Comparison of ENCODE assay signal across 8 mouse cellular contexts in the genomic region with DNA sequence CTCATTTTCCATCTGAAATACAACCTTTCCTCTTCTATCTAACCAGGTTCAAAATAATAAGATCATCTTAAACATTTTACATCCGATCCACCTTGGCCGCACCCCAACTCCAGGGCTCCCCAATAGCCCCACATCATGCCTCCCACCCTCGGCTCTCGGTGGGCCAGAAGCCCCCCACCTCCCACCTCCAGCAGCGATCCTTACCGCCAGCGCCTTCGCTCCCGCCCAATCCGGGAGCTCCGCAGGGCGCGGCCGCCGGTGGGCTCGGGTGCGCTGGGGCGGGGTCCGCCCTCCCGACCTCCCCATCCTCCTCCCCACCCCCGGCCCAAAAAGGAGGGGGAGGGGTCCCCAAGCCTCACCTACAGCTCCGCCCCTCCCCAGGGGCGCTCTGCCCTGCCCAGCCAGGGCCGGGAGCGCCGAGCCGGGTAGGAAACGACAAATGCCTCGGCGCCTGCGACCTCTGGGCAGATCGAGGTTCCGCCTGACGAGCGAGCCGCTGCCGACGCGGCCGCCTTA. TPM values are rescaled to one million over a fixed set of nuclear protein-coding genes. Genes with fewer than 3 reads are reported as not detected.
DNase-seq lines count a peak whose midpoint lies in the region; ATAC-seq and TF ChIP-seq lines count a peak whose summit lies in the region.

No protein-coding gene starts in this region.

- no peaks in the 10 kb centered on the region for H3K36me3 ChIP-seq in testis, adult 2 months (ENCODE audit: control insufficient read depth, insufficient read depth, low read length)
- H3K36me3 ChIP-seq in hindbrain, embryonic 11.5 days (ENCODE audit: control insufficient read depth, insufficient read depth, low read length), result no peaks in the 10 kb centered on the region
- H3K36me3 ChIP-seq in midbrain, embryonic 11.5 days (ENCODE audit: control insufficient read depth, insufficient read depth, low read length), result no peaks in the 10 kb centered on the region

- intact Hi-C loops in heart, postnatal 25 days (cut with DNase I), result loop anchor here (2.0 to 5.0 kb wide), 2 partner anchors 55 kb away; a partner anchor contains a TSS

- H3K4me3 ChIP-seq in testis, adult 2 months (ENCODE audit: control insufficient read depth, low read depth, low read length), result peak overlapping the region; percentile 97
- H3K4me3 ChIP-seq in hindbrain, embryonic 11.5 days (ENCODE audit: low read depth, low read length), result peak overlapping the region; percentile 93
- peak overlapping the region; percentile 90 for H3K4me3 ChIP-seq in midbrain, embryonic 11.5 days (ENCODE audit: low read depth, low read length)

- peak overlapping the region; percentile 76 for H3K4me2 ChIP-seq in hindbrain, embryonic 11.5 days (replicated peaks; ENCODE audit: low read depth, low read length)
- peak overlapping the region; percentile 71 for H3K4me2 ChIP-seq in midbrain, embryonic 11.5 days

- H3K27ac ChIP-seq in testis, adult 2 months (ENCODE audit: control insufficient read depth, insufficient read depth, low read depth, low read length), result peak overlapping the region; percentile 73
- peak overlapping the region; percentile 93 for H3K27ac ChIP-seq in hindbrain, embryonic 11.5 days (ENCODE audit: low read depth, low read length)
- H3K27ac ChIP-seq in midbrain, embryonic 11.5 days (ENCODE audit: low read depth, low read length), result peak overlapping the region; percentile 78

- DNase-seq in heart, adult 9 months (ENCODE audit: low spot score in 2 of 2), result peak; percentile 7 to 15
- DNase-seq in heart, postnatal 25 days (ENCODE audit: low spot score), result no peak
- DNase-seq in testis, postnatal 10 days (ENCODE audit: low spot score), result no peak
- no peak for DNase-seq in hindbrain, embryonic 11.5 days (ENCODE audit: low spot score)
- DNase-seq in midbrain, embryonic 11.5 days (ENCODE audit: low spot score, missing footprints), result peak; percentile 94
- no peak for DNase-seq in cerebellum, postnatal 10 days
- DNase-seq in lung, adult 18-20 months, result no peak

- TF ChIP-seq CTCF in testis, adult 2 months (IDR thresholded peaks at IDR 0.05; ENCODE audit: control insufficient read depth, insufficient read depth, insufficient replicate concordance, low read depth, low read length), result no peak

- H3K9ac ChIP-seq in hindbrain, embryonic 11.5 days (ENCODE audit: low read depth, low read length), result peak overlapping the region; percentile 88
- peak overlapping the region; percentile 87 for H3K9ac ChIP-seq in midbrain, embryonic 11.5 days (ENCODE audit: low read length)

- no peak for TF ChIP-seq POLR2A in testis, adult 2 months (IDR thresholded peaks at IDR 0.05; ENCODE audit: control insufficient read depth, low read depth, low read length)

- no peaks in the 10 kb centered on the region for H3K9me3 ChIP-seq in hindbrain, embryonic 11.5 days (ENCODE audit: control insufficient read depth, low read length)
- H3K9me3 ChIP-seq in midbrain, embryonic 11.5 days (ENCODE audit: control insufficient read depth, low read length), result no peaks in the 10 kb centered on the region

- WGBS in hindbrain, embryonic 11.5 days, result 0% methylated on average over 37 of the region's 40 CpGs
- 2% methylated on average over 37 of the region's 40 CpGs for WGBS in midbrain, embryonic 11.5 days

- H3K4me1 ChIP-seq in testis, adult 2 months (ENCODE audit: control insufficient read depth, insufficient read depth, low read length), result peaks cover 4% of the 10 kb centered on the region; the same call in 1 of the 2 replicates
- H3K4me1 ChIP-seq in hindbrain, embryonic 11.5 days (replicated peaks; ENCODE audit: control insufficient read depth, insufficient read depth, low read length), result 0 out of 2 replicates have a peak, but pooled peaks cover 5% of the 10 kb centered on the region
- H3K4me1 ChIP-seq in midbrain, embryonic 11.5 days (ENCODE audit: control insufficient read depth, insufficient read depth, low read length), result peaks cover 14% of the 10 kb centered on the region

- no peaks in the 10 kb centered on the region for H3K27me3 ChIP-seq in testis, adult 2 months (ENCODE audit: control insufficient read depth, insufficient read depth, low read length)
- no peaks in the 10 kb centered on the region for H3K27me3 ChIP-seq in hindbrain, embryonic 11.5 days (ENCODE audit: control insufficient read depth, insufficient read depth, low read length)
- no peaks in the 10 kb centered on the region for H3K27me3 ChIP-seq in midbrain, embryonic 11.5 days (ENCODE audit: control insufficient read depth, insufficient read depth, low read length)

- ATAC-seq in hindbrain, embryonic 11.5 days (ENCODE audit: low FRiP score), result peak; percentile 44
- ATAC-seq in midbrain, embryonic 11.5 days (ENCODE audit: low FRiP score), result peak; percentile 72

RNA-seq across cellular contexts. Expression of a gene that starts 0.4 kb away (rescaled TPM):
- total RNA-seq in heart, postnatal 25 days (2021), result 10 to 100 TPM; 38.5 to 41.1 TPM
- polyA plus RNA-seq in testis, adult 2 months (2012; rRNA removed), result 9.2 and 9.9 TPM in 2 replicates
- 30.0 and 44.0 TPM in 2 replicates for polyA plus RNA-seq in hindbrain, embryonic 11.5 days (2014; fragmentation: Nextera tagmentation; extraction: Ambion mirVana)
- 23.7 and 25.4 TPM in 2 replicates for polyA plus RNA-seq in midbrain, embryonic 11.5 days (2014; fragmentation: Nextera tagmentation; extraction: Ambion mirVana)

RNA-seq across cellular contexts. Expression of a gene that starts 54.9 kb away (rescaled TPM):
- 10 to 100 TPM; 10.3 to 12.8 TPM for total RNA-seq in heart, postnatal 25 days (2021)
- polyA plus RNA-seq in testis, adult 2 months (2012; rRNA removed), result 11.6 and 12.5 TPM in 2 replicates
- polyA plus RNA-seq in hindbrain, embryonic 11.5 days (2014; fragmentation: Nextera tagmentation; extraction: Ambion mirVana), result 24.0 and 28.5 TPM in 2 replicates
- polyA plus RNA-seq in midbrain, embryonic 11.5 days (2014; fragmentation: Nextera tagmentation; extraction: Ambion mirVana), result 20.2 and 22.8 TPM in 2 replicates

Comparison
In these comparisons a context has a peak if more than half of its experiments do, and no peak if none do; other contexts are left out.
1. DNase-seq: peak in heart, adult 9 months (2 of 2) and midbrain, embryonic 11.5 days (single experiment); none in heart, postnatal 25 days (single experiment), testis, postnatal 10 days (single experiment), hindbrain, embryonic 11.5 days (single experiment), cerebellum, postnatal 10 days (0 of 2) and lung, adult 18-20 months (0 of 2).
2. Peak in every context shown above with its lines, with median percentiles within 50 percentile points of each other: H3K27ac ChIP-seq and H3K4me3 ChIP-seq.